Comparison of ENCODE assay signal across 8 mouse cellular contexts in the genomic region with DNA sequence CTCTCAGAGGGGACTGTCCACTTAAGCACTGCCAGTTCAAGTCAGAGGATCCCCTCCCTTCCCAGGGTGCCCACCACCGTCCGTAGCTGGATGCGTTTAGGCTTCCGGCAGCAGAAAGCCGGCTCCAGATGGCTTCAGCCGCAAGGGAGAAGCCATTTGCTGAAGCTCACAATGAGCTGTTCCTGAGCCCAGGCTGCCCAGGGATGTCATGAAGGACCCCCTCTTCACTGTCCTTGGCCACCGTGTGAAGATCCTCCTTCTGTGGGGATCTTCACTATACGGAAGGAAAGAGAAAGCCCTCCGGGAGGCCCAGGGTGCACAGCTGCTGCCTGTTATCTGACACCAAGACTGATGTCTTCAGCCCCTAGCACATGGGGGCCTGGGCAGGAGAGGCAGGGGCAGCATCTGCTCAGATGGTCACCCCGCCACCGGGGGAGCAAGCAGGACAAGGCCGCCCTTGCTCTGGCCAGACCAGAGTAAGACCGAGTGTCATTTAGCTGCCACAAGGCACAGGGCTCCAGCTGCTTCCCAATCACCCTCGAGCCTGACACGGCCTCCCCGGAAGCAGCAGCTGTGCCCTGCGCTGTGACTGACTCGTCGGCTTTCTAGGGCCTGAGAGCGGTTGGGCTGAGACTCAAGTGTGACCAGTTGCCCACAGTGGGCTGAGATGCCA.
DNase-seq lines count a peak whose midpoint lies in the region; ATAC-seq and TF ChIP-seq lines count a peak whose summit lies in the region.

No protein-coding gene starts in this region.

- no peak; the same call in 1 of the 2 replicates for TF ChIP-seq EP300 in CH12.LX (IDR thresholded peaks at IDR 0.05; ENCODE audit: low read length)

- in situ Hi-C loops in CH12.LX (cut with MboI; ENCODE audit: low pct_ligation_motif_present, low pct_unique_long_range_greater_than_20kb, low sequenced_read_pairs) = no loop called here

- peaks cover 25% of the 10 kb centered on the region for H3K79me2 ChIP-seq in CH12.LX (replicated peaks; ENCODE audit: control insufficient read depth, extremely low read depth, insufficient read depth, poor library complexity, severe bottlenecking)

- H3K9ac ChIP-seq in heart, embryonic 12.5 days = peak overlapping the region; percentile 64
- peak overlapping the region; percentile 43 for H3K9ac ChIP-seq in CH12.LX (ENCODE audit: insufficient read depth, low read depth)
- no peak overlapping the region for H3K9ac ChIP-seq in hindbrain, embryonic 15.5 days

- no peak for DNase-seq in heart, postnatal 25 days (ENCODE audit: low spot score)
- no peak for DNase-seq in CH12.LX (ENCODE audit: extremely low read depth)
- DNase-seq in lung, postnatal 4 days = peak; percentile 66 to 85
- DNase-seq in thymus, postnatal 0 days (ENCODE audit: low spot score) = peak; percentile 76
- DNase-seq in testis, postnatal 10 days (ENCODE audit: low spot score) = no peak

- peak overlapping the region; percentile 27 for H3K4me3 ChIP-seq in heart, embryonic 12.5 days
- peak overlapping the region; percentile 0 to 33 (median 11) for H3K4me3 ChIP-seq in CH12.LX (replicated peaks in 1 of 3; ENCODE audit: low read depth in 2 of 3, low read length in 2 of 3, poor library complexity in 1 of 3)
- no peak overlapping the region for H3K4me3 ChIP-seq in embryonic fibroblast, embryonic 13.5 days (ENCODE audit: insufficient read depth, low read length)
- H3K4me3 ChIP-seq in hindbrain, embryonic 15.5 days = no peak overlapping the region

- dilution Hi-C loops in CH12.LX (cut with MboI; ENCODE audit: extremely low pct_ligation_motif_present, extremely low pct_unique_long_range_greater_than_20kb, low sequenced_read_pairs) = no loop called here

- no peaks in the 10 kb centered on the region for H3K27me3 ChIP-seq in heart, embryonic 12.5 days (replicated peaks)
- H3K27me3 ChIP-seq in CH12.LX (replicated peaks) = no peaks in the 10 kb centered on the region
- H3K27me3 ChIP-seq in hindbrain, embryonic 15.5 days = no peaks in the 10 kb centered on the region

- no peak for TF ChIP-seq RAD21 in CH12.LX (IDR thresholded peaks at IDR 0.05; ENCODE audit: low read depth, low read length)

- no peak for ATAC-seq in heart, embryonic 12.5 days (ENCODE audit: insufficient number of reproducible peaks, low FRiP score)
- no peak for ATAC-seq in hindbrain, embryonic 15.5 days (ENCODE audit: low FRiP score, low read depth)

- H3K27ac ChIP-seq in heart, embryonic 12.5 days (ENCODE audit: poor library complexity, severe bottlenecking) = peak overlapping the region; percentile 87
- peak overlapping the region; percentile 97 for H3K27ac ChIP-seq in CH12.LX (ENCODE audit: insufficient read depth, low read depth)
- H3K27ac ChIP-seq in embryonic fibroblast, embryonic 13.5 days (ENCODE audit: insufficient read depth, low read length) = peak overlapping the region; percentile 58
- H3K27ac ChIP-seq in hindbrain, embryonic 15.5 days (replicated peaks) = peak overlapping the region; percentile 74

- H3K36me3 ChIP-seq in heart, embryonic 12.5 days = no peaks in the 10 kb centered on the region
- peaks cover 0 to 35% of the 10 kb centered on the region in 2 experiments for H3K36me3 ChIP-seq in CH12.LX (replicated peaks in 1 of 2; ENCODE audit: control insufficient read depth in 1 of 2, insufficient read depth in 1 of 2, low read length in 1 of 2)
- H3K36me3 ChIP-seq in hindbrain, embryonic 15.5 days = no peaks in the 10 kb centered on the region

- peaks cover 92% of the 10 kb centered on the region for H3K4me1 ChIP-seq in heart, embryonic 12.5 days (replicated peaks)
- H3K4me1 ChIP-seq in CH12.LX (ENCODE audit: control insufficient read depth in 1 of 2, insufficient read depth in 2 of 2) = peaks cover 69 to 90% of the 10 kb centered on the region in 2 experiments
- H3K4me1 ChIP-seq in embryonic fibroblast, embryonic 13.5 days (ENCODE audit: control insufficient read depth, insufficient read depth, low read length) = peaks cover 57% of the 10 kb centered on the region
- H3K4me1 ChIP-seq in hindbrain, embryonic 15.5 days (replicated peaks) = peaks cover 71% of the 10 kb centered on the region

- TF ChIP-seq POLR2A in CH12.LX (IDR thresholded peaks at IDR 0.05; ENCODE audit: low read depth, low read length) = peak; percentile 26; the same call in 1 of the 2 replicates
- TF ChIP-seq POLR2A in embryonic fibroblast, embryonic 13.5 days (IDR thresholded peaks at IDR 0.05; ENCODE audit: low read depth, low read length) = no peak

- WGBS in heart, embryonic 12.5 days = 15% methylated on average over 20 of the region's 20 CpGs
- 10% methylated on average over 20 of the region's 20 CpGs for WGBS in hindbrain, embryonic 15.5 days

- intact Hi-C loops in heart, postnatal 25 days (cut with DNase I) = no loop called here

- H3K4me2 ChIP-seq in heart, embryonic 12.5 days = peak overlapping the region; percentile 65
- H3K4me2 ChIP-seq in CH12.LX (ENCODE audit: insufficient read depth, low read depth, poor library complexity, severe bottlenecking) = peak overlapping the region; percentile 42
- H3K4me2 ChIP-seq in hindbrain, embryonic 15.5 days = peak overlapping the region; percentile 5

- TF ChIP-seq CTCF in CH12.LX (conservative IDR thresholded peaks at IDR 0.05 in 1 of 2, IDR thresholded peaks at IDR 0.05 in 1 of 2; ENCODE audit: low read depth in 2 of 2, low read length in 2 of 2) = no peak
- no peak for TF ChIP-seq CTCF in embryonic fibroblast, embryonic 13.5 days (IDR thresholded peaks at IDR 0.05; ENCODE audit: borderline replicate concordance, insufficient read depth, low read length)

- no peaks in the 10 kb centered on the region for H3K9me3 ChIP-seq in heart, embryonic 12.5 days (replicated peaks)
- H3K9me3 ChIP-seq in CH12.LX (replicated peaks; ENCODE audit: low read length) = no peaks in the 10 kb centered on the region
- H3K9me3 ChIP-seq in hindbrain, embryonic 15.5 days = no peaks in the 10 kb centered on the region

TF ChIP-seq in CH12.LX, 34 proteins besides CTCF, POLR2A, EP300 and RAD21:
- TF ChIP-seq MAFK (IDR thresholded peaks at IDR 0.05; ENCODE audit: insufficient replicate concordance, low read length) = no peak
- peak; percentile 83 for TF ChIP-seq SIN3A (IDR thresholded peaks at IDR 0.05; ENCODE audit: low read length)
- no peak for TF ChIP-seq SMC3 (IDR thresholded peaks at IDR 0.05; ENCODE audit: low read depth, low read length)
- TF ChIP-seq MEF2A (IDR thresholded peaks at IDR 0.05; ENCODE audit: borderline replicate concordance, low read depth, low read length) = no peak
- TF ChIP-seq ZC3H11A (IDR thresholded peaks at IDR 0.05; ENCODE audit: low read depth, low read length) = no peak
- TF ChIP-seq UBTF (IDR thresholded peaks at IDR 0.05; ENCODE audit: low read depth, low read length) = peak; percentile 90
- no peak for TF ChIP-seq NELFE (IDR thresholded peaks at IDR 0.05; ENCODE audit: low read depth, low read length)
- TF ChIP-seq POLR2AphosphoS2 (IDR thresholded peaks at IDR 0.05; ENCODE audit: low read depth, low read length) = no peak; the same call in 1 of the 2 replicates
- TF ChIP-seq TBP (conservative IDR thresholded peaks at IDR 0.05; ENCODE audit: low read depth, low read length) = no peak
- no peak for TF ChIP-seq E2F4 (IDR thresholded peaks at IDR 0.05; ENCODE audit: insufficient replicate concordance, low read depth, low read length)
- TF ChIP-seq NRF1 (IDR thresholded peaks at IDR 0.05; ENCODE audit: low read depth, low read length) = no peak
- TF ChIP-seq CHD1 (IDR thresholded peaks at IDR 0.05; ENCODE audit: low read depth, low read length) = 0 out of 2 replicates have a peak, but pooled peaks have one; percentile 72
- TF ChIP-seq ELF1 (IDR thresholded peaks at IDR 0.05; ENCODE audit: low read depth, low read length) = peak; percentile 74
- peak; percentile 39; the same call in 1 of the 2 replicates for TF ChIP-seq MAZ (IDR thresholded peaks at IDR 0.05; ENCODE audit: low read depth, low read length)
- TF ChIP-seq BHLHE40 (IDR thresholded peaks at IDR 0.05; ENCODE audit: low read depth, low read length) = peak; percentile 37; the same call in 1 of the 2 replicates
- peak; percentile 6; the same call in 1 of the 2 replicates for TF ChIP-seq IRF4 (IDR thresholded peaks at IDR 0.05; ENCODE audit: low read depth, low read length)
- TF ChIP-seq USF2 (conservative IDR thresholded peaks at IDR 0.05; ENCODE audit: low read depth, low read length) = no peak
- no peak for TF ChIP-seq JUND (conservative IDR thresholded peaks at IDR 0.05; ENCODE audit: low read depth, low read length)
- TF ChIP-seq MXI1 (IDR thresholded peaks at IDR 0.05; ENCODE audit: low read depth, low read length) = peak; percentile 71
- TF ChIP-seq HCFC1 (IDR thresholded peaks at IDR 0.05; ENCODE audit: low read depth, low read length) = no peak
- no peak; the same call in 1 of the 2 replicates for TF ChIP-seq MAX (IDR thresholded peaks at IDR 0.05; ENCODE audit: low read length)
- peak; percentile 78; the same call in 1 of the 2 replicates for TF ChIP-seq TCF12 (IDR thresholded peaks at IDR 0.05; ENCODE audit: low read depth, low read length)
- TF ChIP-seq GABPA (IDR thresholded peaks at IDR 0.05; ENCODE audit: insufficient replicate concordance, low read depth, low read length) = no peak
- no peak for TF ChIP-seq ZKSCAN1 (IDR thresholded peaks at IDR 0.05; ENCODE audit: borderline replicate concordance, low read depth, low read length)
- TF ChIP-seq ZMIZ1 (IDR thresholded peaks at IDR 0.05; ENCODE audit: low read depth, low read length) = no peak
- TF ChIP-seq ZNF384 (IDR thresholded peaks at IDR 0.05; ENCODE audit: low read depth, low read length) = no peak
- no peak; the same call in 1 of the 2 replicates for TF ChIP-seq RCOR1 (conservative IDR thresholded peaks at IDR 0.05; ENCODE audit: low read depth, low read length)
- peak; percentile 56 for TF ChIP-seq ETS1 (conservative IDR thresholded peaks at IDR 0.05; ENCODE audit: low read depth, low read length)
- no peak for TF ChIP-seq KAT2A (IDR thresholded peaks at IDR 0.05; ENCODE audit: insufficient replicate concordance, low read length)
- TF ChIP-seq PAX5 (IDR thresholded peaks at IDR 0.05; ENCODE audit: low read length) = no peak
- TF ChIP-seq CHD2 (IDR thresholded peaks at IDR 0.05; ENCODE audit: low read length) = peak; percentile 20; the same call in 1 of the 2 replicates
- TF ChIP-seq MYC (IDR thresholded peaks at IDR 0.05; ENCODE audit: low read depth, low read length) = no peak
- TF ChIP-seq USF1 (IDR thresholded peaks at IDR 0.05; ENCODE audit: low read depth, low read length) = no peak
- TF ChIP-seq JUN (IDR thresholded peaks at IDR 0.05; ENCODE audit: insufficient read depth, low read depth, low read length) = no peak

Comparison
In these comparisons a context has a peak if more than half of its experiments do, and no peak if none do; other contexts are left out.
1. H3K4me2 ChIP-seq: peak in every context shown above with its lines; median percentile 65 in heart, embryonic 12.5 days; 42 in CH12.LX; 5 in hindbrain, embryonic 15.5 days.
2. H3K4me3 ChIP-seq: peak in heart, embryonic 12.5 days (single experiment) and CH12.LX (3 of 3); none in embryonic fibroblast, embryonic 13.5 days (single experiment) and hindbrain, embryonic 15.5 days (single experiment).
3. DNase-seq: peak in lung, postnatal 4 days (2 of 2) and thymus, postnatal 0 days (single experiment); none in heart, postnatal 25 days (single experiment), CH12.LX (single experiment) and testis, postnatal 10 days (single experiment).
4. Peak in every context shown above with its lines, with median percentiles within 50 percentile points of each other: H3K27ac ChIP-seq.